Mouse (Mus musculus) hindbrain, embryonic 13.5 days (tissue): ENCODE measurements at regions not wholly inside any gene's neighbourhood (a gene's known extent, or its start where the extent isn't known, plus 50 kb on each side); places are given as distances from the start of the nearest gene placed in this dataset.

ENCODE experiments used
- ATAC-seq: fragments of 200-750 bp; cut with Nextera tagmentation; 2 replicates; pipeline ENCODE4 v1.8.0; 2017; ENCODE audit warnings: moderate TSS enrichment; ENCODE audit not compliant: low FRiP score
- H3K27ac ChIP-seq: fragments of 300-500 bp; sonication (generic); 2 replicates; pipeline ENCODE4 v1.5.1; 2015; ENCODE audit warnings: inconsistent platforms, mild to moderate bottlenecking, moderate library complexity
- H3K27me3 ChIP-seq: fragments of 300-500 bp; sonication (generic); 2 replicates; pipeline ENCODE4 v1.6.1; 2015; ENCODE audit warnings: mild to moderate bottlenecking, inconsistent platforms
- H3K36me3 ChIP-seq: fragments of 300-500 bp; sonication (generic); 2 replicates; pipeline ENCODE4 v1.6.1; 2015; ENCODE audit warnings: mild to moderate bottlenecking, inconsistent platforms
- H3K4me1 ChIP-seq: fragments of 300-500 bp; sonication (generic); replicated peaks from 2 replicates; pipeline ENCODE4 v1.6.1; 2015; ENCODE audit warnings: inconsistent platforms
- H3K4me2 ChIP-seq: fragments of 300-500 bp; sonication (generic); 2 replicates; pipeline ENCODE4 v1.6.1; 2015; ENCODE audit warnings: inconsistent platforms, mild to moderate bottlenecking, moderate library complexity
- H3K4me3 ChIP-seq: fragments of 300-500 bp; sonication (generic); 2 replicates; pipeline ENCODE4 v1.5.1; 2015; ENCODE audit warnings: mild to moderate bottlenecking, inconsistent platforms
- H3K9ac ChIP-seq: fragments of 300-500 bp; sonication (generic); 2 replicates; pipeline ENCODE4 v1.6.1; 2015; ENCODE audit warnings: mild to moderate bottlenecking, inconsistent platforms
- H3K9me3 ChIP-seq: fragments of 300-500 bp; sonication (generic); 2 replicates; pipeline ENCODE4 v1.6.1; 2016; ENCODE audit warnings: inconsistent platforms
- WGBS: fragments of 180-500 bp; shearing (Covaris S2); methylation state at CpG from one replicate; pipeline ENCODE4 v1.1.7; 2015; 5-methylcytosine and 5-hydroxymethylcytosine counted together

DNA sequence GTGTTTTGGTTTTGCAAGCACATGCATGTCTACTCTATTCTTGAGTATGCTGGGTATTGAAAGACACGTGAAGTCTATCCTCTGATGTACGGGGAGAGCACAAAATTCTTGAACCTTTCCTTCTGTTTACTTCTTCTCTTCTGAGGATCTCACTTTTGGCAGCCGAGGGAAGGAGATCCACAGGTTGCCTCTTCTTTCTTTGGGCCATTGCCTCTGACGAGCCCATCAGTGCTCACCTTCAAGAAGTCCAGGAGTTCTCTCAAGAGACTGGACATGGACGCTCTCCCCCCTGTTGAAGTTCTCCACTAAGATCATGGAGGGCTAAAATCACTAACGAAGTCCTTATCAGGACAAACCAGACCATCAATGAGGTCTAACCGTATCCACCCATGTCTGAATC lies 318.8 kb downstream of the Cd83 start:
- ATAC-seq: no peak

DNA sequence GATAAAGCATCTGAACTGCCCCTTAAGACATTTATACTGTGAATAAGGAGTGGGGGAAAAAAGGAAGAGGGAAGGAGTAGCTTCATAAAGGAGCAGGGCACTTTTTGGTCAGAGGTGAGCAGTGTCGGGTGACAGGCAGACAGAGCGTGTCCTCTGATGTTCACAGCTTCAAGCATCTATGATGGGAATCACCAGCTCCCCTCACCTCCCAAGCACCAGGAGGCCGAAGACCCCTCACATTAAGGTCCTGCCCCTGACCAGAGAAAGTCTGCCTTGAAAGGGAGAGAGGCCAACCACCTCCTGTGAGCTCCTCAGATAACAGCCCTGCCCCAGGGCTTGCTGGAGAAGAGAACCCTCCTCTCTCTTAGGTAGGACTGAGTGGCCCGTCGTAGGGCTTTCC lies 320.6 kb downstream of the Cd83 start:
- no peak overlapping the region for H3K9ac ChIP-seq
- H3K4me2 ChIP-seq: no peak overlapping the region
- peaks cover 32% of the 10 kb centered on the region for H3K4me1 ChIP-seq
- H3K36me3 ChIP-seq: no peaks in the 10 kb centered on the region
- 0 out of 2 replicates have a peak, but pooled peaks cover 14% of the 10 kb centered on the region for H3K27me3 ChIP-seq
- WGBS: 69% methylated on average over 5 of the region's 5 CpGs
- no peak for ATAC-seq
- no peak overlapping the region for H3K4me3 ChIP-seq
- H3K27ac ChIP-seq: no peak overlapping the region
- H3K9me3 ChIP-seq: no peaks in the 10 kb centered on the region

More for the DNA sequence above, 318.8 kb downstream of the Cd83 start:
- no peak overlapping the region for H3K9ac ChIP-seq
- H3K4me3 ChIP-seq: no peak overlapping the region
- H3K36me3 ChIP-seq: no peaks in the 10 kb centered on the region
- WGBS: 94% methylated on average over 7 of the region's 7 CpGs
- H3K27me3 ChIP-seq: 0 out of 2 replicates have a peak, but pooled peaks cover 14% of the 10 kb centered on the region
- peaks cover 33% of the 10 kb centered on the region for H3K4me1 ChIP-seq
- H3K9me3 ChIP-seq: no peaks in the 10 kb centered on the region
- H3K27ac ChIP-seq: no peak overlapping the region
- H3K4me2 ChIP-seq: no peak overlapping the region

DNA sequence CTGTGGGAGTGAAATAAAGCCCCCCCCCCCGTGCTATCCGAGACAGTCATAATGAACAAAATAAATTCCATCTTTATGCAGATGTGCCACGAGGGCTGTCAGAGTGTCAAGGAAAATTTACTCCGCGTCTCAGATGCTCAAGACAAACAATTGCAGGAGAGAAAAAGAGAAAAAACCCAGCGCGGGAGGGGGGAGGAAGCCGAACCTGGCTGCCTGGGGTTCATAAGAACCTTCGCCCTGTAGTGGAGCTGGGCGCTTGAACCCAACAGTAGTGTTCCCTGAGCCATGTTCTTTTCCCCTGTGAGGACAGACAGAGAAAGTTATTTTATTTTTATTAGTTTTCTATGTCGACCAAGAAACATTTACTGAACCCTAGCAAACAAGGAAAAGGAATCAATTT lies 324.1 kb downstream of the Cd83 start:
- H3K4me1 ChIP-seq: peaks cover 13% of the 10 kb centered on the region
- no peaks in the 10 kb centered on the region for H3K9me3 ChIP-seq
- no peak overlapping the region for H3K27ac ChIP-seq
- H3K4me2 ChIP-seq: no peak overlapping the region
- 66% methylated on average over 11 of the region's 11 CpGs for WGBS
- 0 out of 2 replicates have a peak, but pooled peaks cover 9% of the 10 kb centered on the region for H3K27me3 ChIP-seq
- H3K4me3 ChIP-seq: no peak overlapping the region
- no peak overlapping the region for H3K9ac ChIP-seq
- ATAC-seq: no peak
- no peaks in the 10 kb centered on the region for H3K36me3 ChIP-seq

DNA sequence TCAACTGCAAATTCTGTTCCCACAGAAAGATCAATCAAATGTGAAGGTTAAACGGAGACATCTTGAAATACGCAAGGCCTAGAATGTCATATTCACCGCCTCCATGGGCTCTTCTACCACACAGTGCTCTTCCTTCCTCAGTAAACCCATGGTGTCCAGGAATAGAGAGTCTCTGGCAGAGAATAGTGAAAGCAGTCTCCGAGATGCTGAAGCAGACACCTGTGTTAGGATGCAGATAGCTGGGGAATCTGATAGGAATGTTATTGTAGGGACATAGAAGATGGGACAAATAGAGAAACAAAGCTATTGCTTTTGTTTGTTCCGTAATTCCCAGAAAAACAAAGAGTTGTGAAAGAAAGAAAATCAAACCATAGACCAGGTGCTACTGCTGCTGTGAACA lies 328.5 kb downstream of the Cd83 start:
- no peak for ATAC-seq
- Histone ChIP-seq H3K27ac (no peak overlapping the region), H3K4me2 (no peak overlapping the region), H3K27me3 (no peaks in the 10 kb centered on the region), H3K36me3 (no peaks in the 10 kb centered on the region), H3K4me1 (peaks cover 20% of the 10 kb centered on the region), H3K9ac (no peak overlapping the region), H3K4me3 (no peak overlapping the region), H3K9me3 (no peaks in the 10 kb centered on the region)
- 91% methylated on average over 5 of the region's 5 CpGs for WGBS

DNA sequence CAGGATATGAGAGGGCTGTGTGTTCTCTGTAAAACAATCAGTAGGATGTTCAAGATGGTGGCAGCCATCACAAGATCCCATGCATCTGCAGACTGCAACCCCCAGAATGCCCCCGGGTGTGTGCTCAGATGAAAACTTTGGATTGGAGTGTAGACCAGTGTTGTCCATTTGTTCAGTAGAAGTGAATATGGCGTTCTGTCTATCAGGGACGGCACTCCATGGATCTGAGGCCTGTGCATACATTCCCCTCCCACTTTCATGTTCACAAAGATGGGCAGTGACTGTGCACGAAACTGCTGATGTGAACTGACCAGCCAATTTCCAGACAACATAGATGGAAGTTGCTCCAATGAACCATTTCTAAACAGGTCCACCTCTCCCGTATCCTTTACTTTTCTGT lies 330.3 kb downstream of the Cd83 start:
- Histone ChIP-seq H3K4me2 (no peak overlapping the region), H3K4me1 (peaks cover 7% of the 10 kb centered on the region; the same call in 1 of the 2 replicates), H3K4me3 (no peak overlapping the region), H3K27ac (no peak overlapping the region), H3K9ac (no peak overlapping the region), H3K27me3 (no peaks in the 10 kb centered on the region), H3K9me3 (no peaks in the 10 kb centered on the region), H3K36me3 (no peaks in the 10 kb centered on the region)
- WGBS: 92% methylated on average over 5 of the region's 5 CpGs
- ATAC-seq: no peak

DNA sequence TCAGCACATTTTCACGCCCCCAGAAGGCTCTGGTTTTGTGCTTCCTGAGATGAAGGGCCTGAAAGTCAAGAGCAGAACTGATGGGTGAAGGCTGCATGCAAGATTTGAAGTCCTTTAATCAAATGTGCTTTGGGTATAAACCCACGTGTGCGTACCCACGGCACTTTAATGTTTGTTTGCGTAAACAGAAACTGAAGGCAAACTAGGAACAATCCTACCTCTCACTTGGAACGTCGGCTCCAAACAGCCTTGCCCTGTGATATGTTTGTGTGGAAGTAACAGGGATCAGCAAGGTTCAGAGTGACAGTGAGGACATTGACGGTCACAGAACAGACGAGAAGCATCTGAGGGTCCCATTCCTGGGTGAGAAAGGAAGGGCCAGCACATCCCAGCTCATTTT lies 333.3 kb downstream of the Cd83 start:
- H3K4me1 ChIP-seq: peaks cover 25% of the 10 kb centered on the region
- no peak overlapping the region for H3K27ac ChIP-seq
- H3K27me3 ChIP-seq: no peaks in the 10 kb centered on the region
- H3K9ac ChIP-seq: no peak overlapping the region
- no peak overlapping the region for H3K4me2 ChIP-seq
- 77% methylated on average over 9 of the region's 9 CpGs for WGBS
- no peaks in the 10 kb centered on the region for H3K9me3 ChIP-seq
- no peak overlapping the region for H3K4me3 ChIP-seq
- ATAC-seq: no peak
- no peaks in the 10 kb centered on the region for H3K36me3 ChIP-seq

DNA sequence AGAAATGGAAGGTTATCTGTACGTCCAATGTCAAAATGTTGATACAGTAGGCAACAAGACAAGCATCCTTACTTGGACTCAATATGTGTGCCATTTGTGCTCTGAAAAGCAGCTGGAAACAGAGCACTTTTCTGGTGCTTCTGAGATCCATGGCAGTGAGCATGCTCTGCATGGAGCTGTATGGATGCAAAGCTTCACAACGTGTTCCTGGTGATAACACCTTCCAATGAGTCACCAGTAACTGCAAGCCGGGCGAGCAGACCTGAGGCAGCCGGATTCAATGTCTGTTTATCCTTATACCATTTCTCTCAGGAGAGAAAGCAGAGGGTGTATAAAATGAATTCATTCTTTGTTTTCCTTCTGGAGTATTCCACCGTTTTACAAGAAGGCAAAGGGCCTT lies 334.3 kb downstream of the Cd83 start:
- no peak overlapping the region for H3K4me2 ChIP-seq
- H3K9ac ChIP-seq: no peak overlapping the region
- no peaks in the 10 kb centered on the region for H3K36me3 ChIP-seq
- H3K4me3 ChIP-seq: no peak overlapping the region
- H3K27ac ChIP-seq: no peak overlapping the region
- ATAC-seq: no peak
- H3K9me3 ChIP-seq: no peaks in the 10 kb centered on the region
- 87% methylated on average over 6 of the region's 6 CpGs for WGBS
- no peaks in the 10 kb centered on the region for H3K27me3 ChIP-seq
- H3K4me1 ChIP-seq: peaks cover 25% of the 10 kb centered on the region

DNA sequence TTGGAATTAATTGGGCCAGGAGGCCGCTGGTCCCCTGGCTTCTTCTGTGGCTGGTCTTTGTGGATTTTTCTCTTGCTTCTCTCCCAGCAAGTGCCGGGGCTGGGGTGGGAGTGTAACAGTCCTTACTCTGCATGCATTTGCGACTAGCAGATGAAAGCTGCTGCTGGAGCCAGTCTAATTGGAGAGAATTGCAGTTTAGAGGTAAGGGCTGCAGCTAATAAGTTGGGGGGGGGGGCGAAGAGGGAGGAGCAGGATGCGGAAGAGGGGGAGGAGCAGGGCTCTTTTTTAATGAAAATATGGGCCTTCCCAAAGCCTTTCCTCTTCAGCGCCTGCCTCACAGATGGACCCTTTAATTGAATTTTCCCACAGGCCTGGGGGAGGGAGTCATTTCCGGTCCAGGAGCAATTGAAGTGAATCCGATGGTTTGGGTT lies 336.7 kb downstream of the Cd83 start:
- H3K27ac ChIP-seq: peak overlapping the region; percentile 77
- no peaks in the 10 kb centered on the region for H3K9me3 ChIP-seq
- H3K4me2 ChIP-seq: 0 out of 2 replicates have a peak overlapping the region, but pooled peaks have one; percentile 8
- H3K36me3 ChIP-seq: no peaks in the 10 kb centered on the region
- peaks cover 27% of the 10 kb centered on the region for H3K4me1 ChIP-seq
- ATAC-seq: no peak; the same call in 1 of the 2 replicates
- WGBS: 16% methylated on average over 6 of the region's 8 CpGs
- H3K27me3 ChIP-seq: no peaks in the 10 kb centered on the region
- H3K9ac ChIP-seq: no peak overlapping the region
- H3K4me3 ChIP-seq: no peak overlapping the region

DNA sequence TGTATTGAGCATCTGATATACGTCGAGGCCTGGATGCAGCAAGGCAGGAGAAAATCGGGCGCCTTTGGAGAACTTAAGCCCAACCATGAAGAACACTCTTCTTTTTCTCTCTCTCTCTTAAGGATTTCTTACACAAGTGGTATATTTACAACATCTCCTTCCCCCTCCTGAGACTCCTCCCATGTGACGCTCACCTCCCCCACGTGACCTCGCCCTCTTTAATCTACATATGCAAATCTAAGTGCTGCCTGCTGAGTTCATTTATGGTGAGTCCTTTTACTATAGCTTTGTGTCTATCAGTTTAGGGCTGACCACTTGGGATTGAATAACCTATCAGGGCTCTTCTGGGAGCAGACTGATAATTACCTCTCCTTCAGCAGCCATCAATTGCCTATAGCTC lies 337.4 kb downstream of the Cd83 start:
- no peaks in the 10 kb centered on the region for H3K27me3 ChIP-seq
- peak overlapping the region; percentile 77 for H3K27ac ChIP-seq
- no peak overlapping the region for H3K4me2 ChIP-seq
- H3K36me3 ChIP-seq: no peaks in the 10 kb centered on the region
- ATAC-seq: no peak
- H3K9ac ChIP-seq: no peak overlapping the region
- peaks cover 29% of the 10 kb centered on the region for H3K4me1 ChIP-seq
- H3K9me3 ChIP-seq: no peaks in the 10 kb centered on the region
- no peak overlapping the region for H3K4me3 ChIP-seq
- 74% methylated on average over 7 of the region's 7 CpGs for WGBS

DNA sequence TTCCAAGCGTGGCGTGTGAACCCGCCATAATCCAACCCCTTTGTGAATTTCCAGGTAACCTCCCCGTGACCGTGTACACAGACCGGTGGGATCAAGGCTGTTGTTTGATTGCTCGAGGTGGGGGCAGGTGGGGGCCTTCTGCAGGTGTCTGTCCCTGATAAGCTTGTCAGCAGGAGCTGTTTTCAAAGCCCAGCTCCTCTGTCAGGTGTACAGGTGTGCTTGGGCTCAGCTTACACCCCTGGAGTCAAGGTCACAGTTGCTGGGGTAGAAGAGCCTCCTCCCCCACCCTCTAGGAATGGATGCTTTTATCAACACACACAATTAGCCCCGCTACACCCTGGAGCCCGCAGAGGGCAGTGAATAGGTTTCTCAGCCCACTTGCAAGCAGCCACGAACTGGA lies 341.6 kb downstream of the Cd83 start:
- 43% methylated on average over 10 of the region's 10 CpGs for WGBS
- ATAC-seq: no peak

DNA sequence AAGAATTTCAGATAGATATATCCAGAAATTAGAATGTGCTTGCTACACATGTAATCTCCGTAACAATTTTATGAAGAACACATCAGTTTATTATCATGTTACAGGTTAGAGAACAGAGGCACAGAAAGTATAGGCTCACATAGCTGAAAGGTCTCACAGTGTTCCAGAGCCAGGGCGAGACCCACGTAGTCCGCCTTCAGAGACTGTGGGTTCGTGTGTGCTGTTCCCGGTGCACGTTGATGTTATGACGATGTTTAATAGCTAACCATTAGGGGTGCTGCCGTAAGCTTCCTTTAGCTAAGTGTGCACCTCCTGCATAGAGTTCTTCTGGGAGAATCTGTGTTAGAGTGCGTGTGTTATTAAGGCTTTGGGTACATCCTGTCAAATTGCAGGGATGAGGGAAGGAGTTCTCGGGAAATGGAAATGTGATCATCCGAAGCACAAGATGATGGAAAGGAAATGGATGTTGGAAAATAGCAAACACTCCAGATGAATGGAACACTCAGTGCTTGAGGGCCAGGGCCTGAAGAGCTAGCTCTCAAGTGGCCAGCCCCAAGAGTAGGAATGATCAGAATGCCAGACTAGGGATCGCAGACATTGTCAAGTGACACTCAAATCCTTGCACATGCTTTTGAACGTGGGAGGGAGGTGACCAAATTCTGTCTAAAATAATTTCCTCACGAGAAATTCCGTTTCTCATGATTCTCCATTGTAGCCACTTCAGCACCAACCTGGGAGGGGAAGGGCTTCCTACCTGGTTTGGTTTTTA lies 344.1 kb downstream of the Cd83 start:
- Histone ChIP-seq H3K9me3 (no peaks in the 10 kb centered on the region; the same call in 1 of the 2 replicates), H3K4me1 (peaks cover 10% of the 10 kb centered on the region; the same call in 1 of the 2 replicates), H3K4me2 (no peak overlapping the region), H3K27ac (no peak overlapping the region), H3K4me3 (no peak overlapping the region), H3K27me3 (no peaks in the 10 kb centered on the region), H3K9ac (no peak overlapping the region), H3K36me3 (no peaks in the 10 kb centered on the region)
- no peak for ATAC-seq
- WGBS: 94% methylated on average over 16 of the region's 16 CpGs

More for the DNA sequence above, 341.6 kb downstream of the Cd83 start:
- Histone ChIP-seq H3K4me3 (no peak overlapping the region), H3K9me3 (no peaks in the 10 kb centered on the region; the same call in 1 of the 2 replicates), H3K4me1 (peaks cover 15% of the 10 kb centered on the region), H3K27ac (no peak overlapping the region), H3K4me2 (no peak overlapping the region), H3K9ac (no peak overlapping the region), H3K27me3 (no peaks in the 10 kb centered on the region), H3K36me3 (no peaks in the 10 kb centered on the region)

DNA sequence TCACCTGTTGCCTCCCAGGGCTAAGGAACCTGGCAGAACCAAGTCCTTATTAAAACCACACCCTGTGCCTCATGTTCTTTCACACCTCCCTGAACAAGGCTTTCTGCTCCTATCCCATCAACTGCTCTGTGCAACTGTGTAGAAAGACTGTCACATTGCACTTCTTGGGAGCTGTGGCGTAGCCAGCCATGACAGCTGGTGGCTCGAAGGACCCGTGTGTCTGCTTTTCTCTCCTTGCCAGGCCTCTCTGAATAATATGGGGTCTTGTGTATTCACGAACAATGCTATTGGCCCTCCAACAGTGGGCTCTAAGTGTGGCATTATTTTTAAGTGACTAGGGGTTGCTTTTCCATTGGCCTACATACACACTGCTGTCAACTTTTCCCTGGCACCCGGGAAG lies 347.3 kb downstream of the Cd83 start:
- Histone ChIP-seq H3K4me2 (no peak overlapping the region), H3K4me3 (no peak overlapping the region), H3K4me1 (peaks cover 6% of the 10 kb centered on the region; the same call in 1 of the 2 replicates), H3K9ac (no peak overlapping the region), H3K36me3 (no peaks in the 10 kb centered on the region), H3K27ac (no peak overlapping the region), H3K9me3 (no peaks in the 10 kb centered on the region; the same call in 1 of the 2 replicates), H3K27me3 (no peaks in the 10 kb centered on the region)
- ATAC-seq: no peak
- WGBS: 80% methylated on average over 5 of the region's 5 CpGs

DNA sequence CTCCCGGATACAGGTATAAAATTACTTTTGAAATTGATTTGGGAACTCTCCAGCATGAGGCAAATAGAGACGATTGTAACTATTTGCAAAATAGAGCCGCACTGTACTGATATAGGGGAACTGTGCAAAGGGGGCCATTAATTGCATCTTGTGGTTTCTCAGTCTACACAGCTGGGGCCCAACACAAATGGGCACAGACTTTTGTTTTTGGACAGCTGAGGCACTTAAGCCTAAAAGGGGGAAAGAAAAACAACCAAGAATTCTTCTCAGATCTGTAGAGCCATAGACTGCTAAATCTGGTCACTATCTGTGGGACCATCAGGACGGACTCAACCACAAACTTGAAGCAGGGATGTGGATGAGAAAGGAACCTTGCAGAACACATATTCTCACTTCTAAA lies 347.9 kb downstream of the Cd83 start:
- Histone ChIP-seq H3K9ac (no peak overlapping the region), H3K27me3 (no peaks in the 10 kb centered on the region), H3K27ac (no peak overlapping the region), H3K36me3 (no peaks in the 10 kb centered on the region), H3K4me3 (no peak overlapping the region), H3K9me3 (no peaks in the 10 kb centered on the region; the same call in 1 of the 2 replicates), H3K4me2 (no peak overlapping the region), H3K4me1 (peaks cover 6% of the 10 kb centered on the region; the same call in 1 of the 2 replicates)
- ATAC-seq: no peak
- 92% methylated on average over 4 of the region's 4 CpGs for WGBS
